Mouse (Mus musculus): ENCODE results near the gene Hoxd9. TPM values are rescaled to one million over a fixed set of nuclear protein-coding genes. Genes with fewer than 3 reads are reported as not detected.

Hoxd9 gene
- polyA plus RNA-seq (2012; rRNA removed; ENCODE audit: low replicate concordance), result 7.5 and 57.1 TPM in 2 replicates

DNA sequence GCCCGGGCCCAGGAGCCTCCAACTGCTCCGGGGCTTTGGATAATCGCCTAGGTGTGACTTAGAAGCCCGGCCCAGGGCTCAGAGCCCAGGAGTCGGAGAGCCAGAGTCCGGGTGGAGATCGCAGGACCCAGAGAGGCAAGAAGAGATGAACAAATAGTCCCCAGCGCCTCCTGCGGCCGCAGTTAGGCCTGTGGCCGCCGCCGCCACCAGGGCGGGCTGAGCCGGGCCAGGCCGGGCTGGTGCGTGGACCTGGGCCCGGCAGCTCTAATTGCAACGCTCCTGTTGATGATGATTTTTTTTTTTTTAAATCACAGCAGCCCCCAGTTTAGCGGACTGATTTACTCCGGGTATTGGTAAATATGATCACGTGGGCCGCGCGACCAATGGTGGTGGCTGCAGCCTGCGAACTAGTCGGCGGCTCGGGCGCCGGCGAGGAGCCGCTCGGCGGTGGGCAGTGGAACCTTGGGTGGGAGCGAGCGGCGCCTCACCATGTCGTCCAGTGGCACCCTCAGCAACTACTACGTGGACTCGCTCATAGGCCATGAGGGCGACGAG is at the start of gene Hoxd9:
Gene Hoxd9 (plus strand): TSS at position 161 of the 555 bp plus-strand sequence.

DNA sequence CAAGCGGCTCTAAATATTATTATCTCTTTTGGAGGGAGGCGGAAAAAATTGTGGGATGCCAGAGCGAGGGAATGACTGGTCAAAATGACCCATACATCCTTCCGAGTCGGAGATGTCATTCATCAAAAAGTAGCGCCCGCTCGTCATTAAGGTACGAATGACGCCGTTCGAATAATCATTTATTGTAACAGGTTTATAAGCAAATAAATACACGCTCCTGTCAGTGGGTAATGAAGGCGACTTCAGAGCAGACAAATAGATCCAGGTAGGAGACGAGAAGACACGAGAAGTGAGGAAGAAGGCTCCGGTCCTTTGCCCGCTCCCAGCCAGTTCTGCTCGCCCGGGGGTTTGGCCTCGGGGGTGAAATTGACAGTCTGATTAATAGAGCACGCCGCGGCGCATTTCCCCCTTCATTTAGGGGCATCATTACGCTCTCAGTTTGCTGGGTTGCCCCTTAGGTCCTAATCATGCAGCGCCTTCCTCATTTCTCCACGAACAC is 38.0 kb upstream of the Hoxd9 start, which contains the start of gene Evx2:
Gene Evx2 (minus strand): TSS at position 51 of the 499 bp plus-strand sequence.

DNA sequence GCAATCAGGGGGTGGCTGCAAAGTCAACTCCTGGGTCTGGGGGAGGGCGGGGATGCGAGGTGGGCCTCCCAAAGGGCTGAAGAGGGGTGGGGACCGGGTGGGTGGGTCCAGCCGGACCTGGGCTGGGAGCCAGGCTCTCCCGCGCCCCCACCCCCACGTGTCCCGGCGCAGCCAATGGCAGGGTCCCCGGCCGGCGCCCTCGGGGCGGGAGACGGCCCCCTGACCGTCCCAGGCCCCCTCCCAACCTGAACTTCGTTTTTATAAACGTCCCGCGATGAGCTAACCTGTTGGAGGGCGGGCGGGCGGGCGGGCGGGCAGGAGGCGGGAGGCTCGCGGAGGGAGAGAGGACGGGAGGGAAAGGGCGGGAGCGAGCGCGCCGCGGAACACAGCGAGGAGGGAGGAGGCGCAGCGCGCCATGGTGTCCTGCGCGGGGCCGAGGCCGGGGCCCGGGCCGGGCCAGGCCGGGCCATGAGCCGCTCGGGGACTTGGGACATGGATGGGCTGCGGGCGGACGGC is 29.6 kb upstream of the Hoxd9 start, which contains the start of gene Hoxd13:
Gene Hoxd13 (plus strand): TSS at position 469 of the 516 bp plus-strand sequence.

DNA sequence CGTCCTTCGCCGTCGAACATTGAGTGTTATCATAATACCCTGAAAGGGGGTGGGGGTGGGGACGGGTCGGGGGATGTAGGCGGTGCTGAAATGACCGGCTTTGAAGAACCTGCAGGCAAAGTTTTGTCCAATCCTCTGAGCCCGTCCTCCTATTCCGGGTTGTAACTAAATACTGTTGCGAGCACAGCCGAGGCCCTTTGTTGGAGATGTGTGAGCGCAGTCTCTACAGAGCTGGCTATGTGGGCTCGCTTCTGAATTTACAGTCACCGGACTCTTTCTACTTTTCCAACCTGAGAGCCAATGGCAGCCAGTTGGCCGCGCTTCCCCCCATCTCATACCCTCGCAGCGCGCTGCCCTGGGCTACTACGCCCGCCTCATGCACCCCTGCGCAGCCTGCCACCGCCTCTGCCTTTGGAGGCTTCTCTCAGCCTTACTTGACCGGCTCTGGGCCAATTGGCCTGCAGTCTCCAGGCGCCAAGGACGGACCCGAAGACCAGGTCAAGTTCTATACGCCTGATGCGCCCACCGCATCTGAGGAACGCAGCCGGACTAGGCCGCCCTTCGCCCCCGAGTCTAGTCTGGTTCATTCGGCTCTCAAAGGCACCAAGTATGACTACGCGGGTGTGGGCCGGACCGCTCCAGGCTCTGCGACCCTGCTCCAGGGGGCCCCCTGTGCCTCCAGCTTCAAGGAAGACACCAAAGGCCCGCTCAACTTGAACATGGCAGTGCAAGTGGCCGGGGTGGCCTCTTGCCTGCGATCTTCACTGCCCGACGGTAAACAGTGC is 22.5 kb upstream of the Hoxd9 start, which contains the start of gene Hoxd12:
Gene Hoxd12 (plus strand): TSS at position 133 of the 785 bp plus-strand sequence.

DNA sequence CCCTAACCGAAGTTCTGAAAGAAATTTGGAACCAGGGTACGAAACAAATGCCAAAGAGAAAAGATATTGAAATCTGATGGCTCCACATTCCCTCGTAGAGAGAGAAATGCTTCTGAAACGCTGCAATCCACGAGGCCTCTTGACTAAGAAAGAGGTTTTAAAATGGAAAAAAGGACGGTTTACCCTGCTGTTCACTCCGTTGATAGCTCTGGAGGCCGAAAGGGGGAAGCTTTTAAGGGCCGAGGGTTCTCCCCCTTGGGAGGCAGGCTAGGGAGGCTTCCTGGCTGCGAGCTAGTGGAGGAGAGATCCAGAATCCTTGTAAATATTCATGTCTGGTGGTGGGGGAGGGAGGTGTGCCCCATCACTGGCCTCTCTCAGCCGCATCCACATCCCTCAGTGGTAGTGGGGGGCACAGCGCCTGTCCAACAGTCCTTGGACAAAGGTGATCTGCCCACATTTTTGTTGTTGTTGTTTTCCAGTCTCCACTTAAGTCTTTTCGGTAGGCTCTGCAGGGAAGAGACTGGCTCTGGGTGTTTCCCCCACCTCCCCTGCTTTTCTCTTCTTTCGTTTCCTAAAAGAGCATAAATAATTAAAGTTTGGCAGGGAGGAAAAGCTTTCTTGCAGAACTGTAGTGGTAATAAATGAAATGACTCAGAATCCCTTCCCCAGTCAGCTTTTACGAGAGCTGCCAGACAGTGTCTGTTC is 18.5 kb upstream of the Hoxd9 start, which contains the start of gene Hoxd11:
Gene Hoxd11 (plus strand): TSS at position 667 of the 705 bp plus-strand sequence.

DNA sequence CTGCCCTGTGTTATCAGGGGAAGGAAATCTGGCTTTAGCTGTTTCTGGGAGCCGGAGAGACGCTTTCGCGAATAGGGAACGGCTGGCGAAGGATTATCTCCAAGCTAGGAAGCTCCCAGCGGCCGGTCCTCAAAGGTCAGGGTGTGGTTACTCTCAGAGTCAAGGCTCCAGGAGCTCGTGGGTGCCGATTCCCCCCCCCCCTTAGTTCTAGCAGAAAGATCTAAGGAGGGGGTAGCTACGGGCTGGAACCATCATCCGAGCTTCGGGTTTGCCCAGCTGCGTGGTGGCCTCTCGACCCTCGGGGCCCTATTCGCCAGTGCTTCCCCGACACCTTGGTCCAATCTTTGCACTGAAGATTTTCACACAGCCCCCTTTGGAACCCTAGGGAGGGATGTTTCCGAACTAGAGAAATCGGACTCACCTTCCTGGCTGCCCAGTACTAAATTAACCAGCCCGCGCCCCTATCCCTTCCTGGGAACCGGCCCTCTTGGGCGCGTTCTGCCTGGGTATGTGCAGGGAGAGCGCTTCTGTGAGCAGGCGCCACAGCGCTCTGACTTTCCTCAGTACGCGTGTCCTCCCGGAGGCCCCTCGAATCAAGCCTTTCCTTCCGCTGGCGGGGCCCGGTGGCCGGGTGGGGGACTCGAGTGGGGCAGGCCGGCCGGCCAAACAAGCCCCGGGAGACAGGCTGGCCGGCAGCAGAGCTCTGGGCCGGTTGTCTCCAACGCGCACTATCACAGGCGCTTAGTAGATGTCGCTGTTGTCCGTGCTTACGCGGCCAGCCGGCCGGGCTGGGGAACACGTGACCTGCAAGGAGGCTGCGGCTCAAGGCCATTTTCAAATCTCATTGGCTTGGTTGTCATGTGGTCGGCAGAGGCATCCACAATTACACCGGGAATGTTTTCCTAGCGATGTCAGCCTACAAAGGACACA is 6.2 kb upstream of the Hoxd9 start, which contains the start of gene Hoxd10:
Gene Hoxd10 (plus strand): TSS at position 903 of the 930 bp plus-strand sequence.

DNA sequence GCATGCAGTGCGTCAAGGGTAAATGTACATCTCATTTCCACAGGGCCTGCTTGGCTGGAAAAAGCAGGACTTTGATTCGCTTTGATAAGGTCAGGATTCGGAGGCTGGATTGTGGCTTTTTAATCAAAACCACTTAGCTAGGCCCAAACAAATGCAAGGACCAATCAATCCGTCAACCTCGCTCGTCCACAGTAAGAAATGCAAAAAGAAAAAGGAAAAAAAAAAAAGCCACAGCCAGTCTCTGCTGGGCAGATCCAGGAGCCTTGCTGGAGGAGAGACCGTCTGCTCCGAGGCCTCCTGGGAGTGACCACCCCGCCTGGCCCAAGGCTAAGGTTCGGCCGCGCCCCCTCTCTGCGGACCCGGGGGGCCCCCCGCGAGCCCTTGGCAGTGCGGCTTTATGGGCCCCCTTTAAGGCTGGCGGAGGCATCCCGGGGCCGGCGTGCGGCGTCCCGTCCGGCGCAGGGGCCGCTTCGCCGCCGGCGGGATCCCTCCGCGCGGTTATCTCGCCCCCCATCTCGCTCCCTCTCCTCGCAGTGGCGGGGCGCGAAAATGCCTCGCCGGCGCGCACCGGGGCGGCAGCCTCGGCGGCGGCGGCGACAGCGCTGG is 7.0 kb downstream of the Hoxd9 start, which contains the start of gene Hoxd8:
Gene Hoxd8 (plus strand): TSS at position 223 of the 606 bp plus-strand sequence.

DNA sequence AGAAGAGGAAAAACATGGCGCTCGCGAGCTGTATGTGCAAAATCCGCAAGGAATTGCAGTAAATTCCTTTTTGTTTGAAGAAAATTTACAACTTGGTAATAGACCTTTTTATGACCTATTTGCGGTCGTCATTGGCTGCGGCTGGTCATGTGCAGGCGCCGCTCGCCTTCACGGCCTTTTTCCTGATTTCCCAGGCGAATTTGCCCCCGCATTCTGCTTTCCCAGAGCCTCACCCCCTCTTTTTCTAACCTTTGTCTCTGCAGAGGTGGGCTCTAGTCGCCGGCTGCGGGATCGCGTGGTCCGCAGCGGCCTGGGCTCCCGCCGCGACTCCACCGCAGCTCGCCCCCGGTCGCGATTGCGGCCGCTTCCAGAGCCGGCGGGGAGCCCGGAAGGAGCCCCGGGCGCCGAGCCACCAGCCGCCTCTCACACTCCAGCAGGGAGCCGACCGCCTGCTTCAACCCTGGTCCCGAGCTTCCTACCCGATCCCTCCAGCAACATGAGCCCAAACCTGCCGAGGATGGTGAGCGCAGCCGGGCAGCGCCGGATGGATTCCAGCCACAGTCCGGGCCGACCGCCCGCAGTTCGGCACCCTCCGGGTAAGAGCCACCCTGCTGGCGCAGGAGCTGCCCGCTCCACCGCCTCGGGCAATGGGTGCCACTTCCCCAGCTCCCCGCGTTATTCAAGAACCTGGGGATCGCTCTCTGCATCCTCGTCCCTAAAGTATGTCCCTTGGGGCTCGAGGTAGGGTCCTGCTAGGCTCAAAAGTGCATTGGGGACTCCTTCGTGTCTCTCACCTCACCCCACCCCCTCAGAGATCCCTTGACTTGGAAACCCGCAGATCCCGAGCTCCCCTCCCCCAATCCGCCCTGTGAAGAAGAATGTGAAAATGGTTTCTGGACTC is 14.4 kb downstream of the Hoxd9 start, which contains the start of the genes Hoxd3 and Hoxd4:
Gene Hoxd3 (plus strand): TSS at position 207 of the 901 bp plus-strand sequence.
Gene Hoxd4 (plus strand): TSS at position 209 of the 901 bp plus-strand sequence.

DNA sequence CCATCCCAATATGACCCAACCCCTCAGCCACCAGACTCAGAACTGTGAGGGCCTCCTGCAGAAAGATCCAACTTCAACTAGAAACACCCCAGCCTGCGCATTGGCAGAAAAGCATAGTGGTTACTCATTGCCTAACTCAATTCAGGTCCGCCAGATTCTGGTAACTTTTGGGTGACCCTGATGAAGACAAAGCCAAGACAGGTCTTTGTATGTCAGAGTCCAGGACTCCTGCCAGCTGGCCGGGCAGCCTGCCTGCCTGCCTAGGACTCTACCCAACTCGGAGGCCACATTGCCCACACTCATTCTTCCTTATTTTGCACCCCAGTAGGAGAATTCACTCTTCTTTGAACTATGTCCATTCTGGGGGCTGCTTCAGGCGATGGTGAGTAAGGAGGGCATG is 29.0 kb downstream of the Hoxd9 start, which contains the start of gene Gm28230:
Gene Gm28230 (plus strand): TSS at position 178 of the 400 bp plus-strand sequence.

Other genes starting within 250 kb of the Hoxd9 start
- 4.8 and 7.8 TPM in 2 replicates for gene Lnpk, start 118.3 kb upstream of the Hoxd9 start, polyA plus RNA-seq (2012; rRNA removed; ENCODE audit: low replicate concordance)
- gene Evx2, start 38.2 kb upstream of the Hoxd9 start, polyA plus RNA-seq (2012; rRNA removed; ENCODE audit: low replicate concordance), result not detected in 2 replicates
- not detected in 2 replicates for gene Hoxd13, start 29.4 kb upstream of the Hoxd9 start, polyA plus RNA-seq (2012; rRNA removed; ENCODE audit: low replicate concordance)
- gene Hoxd12, start 22.7 kb upstream of the Hoxd9 start, polyA plus RNA-seq (2012; rRNA removed; ENCODE audit: low replicate concordance), result not detected in 2 replicates
- gene Hoxd11, start 18.2 kb upstream of the Hoxd9 start, polyA plus RNA-seq (2012; rRNA removed; ENCODE audit: low replicate concordance), result 0.24 and 52.9 TPM in 2 replicates
- gene Hoxd10, start 5.8 kb upstream of the Hoxd9 start, polyA plus RNA-seq (2012; rRNA removed; ENCODE audit: low replicate concordance), result 0.97 and 42.6 TPM in 2 replicates
- gene Hoxd8, start 6.9 kb downstream of the Hoxd9 start, polyA plus RNA-seq (2012; rRNA removed; ENCODE audit: low replicate concordance), result 11.5 and 27.9 TPM in 2 replicates
- 0.70 and 18.6 TPM in 2 replicates for gene Hoxd3, start 14.2 kb downstream of the Hoxd9 start, polyA plus RNA-seq (2012; rRNA removed; ENCODE audit: low replicate concordance)
- gene Hoxd4, start 14.2 kb downstream of the Hoxd9 start, polyA plus RNA-seq (2012; rRNA removed; ENCODE audit: low replicate concordance), result 36.3 and 69.5 TPM in 2 replicates
- gene Gm28230, start 29.0 kb downstream of the Hoxd9 start, polyA plus RNA-seq (2012; rRNA removed; ENCODE audit: low replicate concordance), result 6.2 and 15.3 TPM in 2 replicates
- not detected in 2 replicates for gene Hoxd1, start 65.3 kb downstream of the Hoxd9 start, polyA plus RNA-seq (2012; rRNA removed; ENCODE audit: low replicate concordance)
- 59.5 and 89.6 TPM in 2 replicates for gene Mtx2, start 128.1 kb downstream of the Hoxd9 start, polyA plus RNA-seq (2012; rRNA removed; ENCODE audit: low replicate concordance)

Data from subcutaneous adipose tissue, adult 2 months (tissue).